Mouse (Mus musculus) left cerebral cortex, adult 2 months (tissue): ENCODE results near the gene Mup6. TPM values are rescaled to one million over a fixed set of nuclear protein-coding genes. Genes with fewer than 3 reads are reported as not detected.
"Not testable (repeated sequence)": the region's sequence is repeated elsewhere in the genome, so short reads cannot be mapped to it uniquely, and the experiment has no call there.

Experiments
- DNase-seq, 2 experiments: peaks; one replicate each; pipeline ENCODE4 v3.0.0; 2021 to 2022; ENCODE audit warnings: low spot score in 2 of 2, mixed read lengths in 1 of 2; ENCODE audit errors: extremely low spot score in 1 of 2
- H3K27ac ChIP-seq: fragments of 200-600 bp; 2 replicates; pipeline ENCODE4 v1.8.1; 2022
- H3K4me3 ChIP-seq: fragments of 200-600 bp; 2 replicates; pipeline ENCODE4 v1.8.1; 2022
- CTCF ChIP-seq: fragments of 200-600 bp; IDR thresholded peaks from 2 replicates; pipeline ENCODE4 v1.8.1; 2022; ENCODE audit warnings: antibody characterized with exemption, mild to moderate bottlenecking, moderate library complexity
- intact Hi-C: fragments of 180-260 bp; cut with DNase I; formaldehyde crosslinking; loops from one replicate; pipeline ENCODE4 v1.15.1; 2025
- long read RNA-seq, 2 experiments: library from polyadenylated mRNA; stranded (forward); transcript quantifications; one replicate each; pipeline ENCODE4 v2.0.0; 2021; ENCODE audit warnings: borderline mapping rate in 2 of 2
- total RNA-seq, 2 experiments: library from RNA; stranded (reverse); gene quantifications; 2 replicates each; pipeline ENCODE4 v1.2.3; 2021

The Mup6 gene
- not detected for total RNA-seq
- long read RNA-seq, experiment 1 = 0 reads
- long read RNA-seq, experiment 2 = 0 reads

GRCm38 (mm10) chr4:59963405-59964344 is at the start of gene Mup6:
Gene Mup6 (plus strand): TSS chr4:59964294.
- no peak for TF ChIP-seq CTCF
- Histone ChIP-seq H3K4me3 (no peak within 1 kb of the TSS), H3K27ac (no peak within 1 kb of the TSS)
- no peak for DNase-seq
- intact Hi-C loops = no loop called here

DNA sequence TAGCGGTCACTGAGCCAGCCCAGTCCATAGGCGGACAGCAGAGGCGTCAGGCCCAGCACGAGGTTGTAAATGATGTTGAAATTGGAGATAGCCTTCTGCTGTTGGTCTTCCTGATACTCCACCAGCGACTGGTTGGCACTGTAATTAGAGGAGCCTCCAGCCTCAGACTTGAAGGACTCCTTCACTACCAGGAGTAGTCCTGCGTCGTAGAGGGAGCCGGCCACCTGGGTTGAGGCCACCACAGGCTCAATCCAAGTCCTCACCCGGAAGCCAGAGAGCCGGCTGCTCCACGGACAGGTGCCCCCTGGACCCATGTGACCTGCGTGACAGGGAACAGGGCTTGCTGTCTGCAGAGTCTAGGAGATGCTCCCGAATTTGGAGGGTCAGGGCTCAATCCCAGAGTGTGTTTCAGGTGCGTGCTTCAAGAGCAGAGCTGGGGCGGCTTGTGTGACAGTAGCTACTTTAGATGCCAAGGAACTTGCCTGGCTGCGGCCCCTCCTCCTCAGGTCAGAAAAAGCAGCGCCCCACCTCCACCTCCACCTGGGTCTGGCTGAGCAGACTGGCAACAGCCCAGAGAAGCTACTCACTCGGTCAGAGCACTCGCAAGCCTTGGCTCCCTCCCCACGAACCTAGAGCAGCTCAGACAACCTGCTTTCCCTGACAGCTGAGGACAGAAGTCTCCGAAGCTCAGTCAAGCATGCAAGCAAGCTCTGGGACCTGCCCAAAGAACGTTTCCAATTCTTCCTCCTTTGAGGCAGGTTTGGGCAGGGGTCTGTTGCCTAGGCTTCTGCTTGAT is 49.3 kb upstream of the Mup6 start, which contains the start of gene Slc46a2:
Gene Slc46a2 (minus strand): TSS at position 449 of the 796 bp plus-strand sequence.
- no peak within 1 kb of the TSS for H3K27ac ChIP-seq
- no peak for TF ChIP-seq CTCF
- intact Hi-C loops = no loop called here
- DNase-seq = no peak
- no peak within 1 kb of the TSS for H3K4me3 ChIP-seq

GRCm38 (mm10) chr4:59917966-59918365 is 46.1 kb upstream of the Mup6 start:
- no peak for TF ChIP-seq CTCF
- Histone ChIP-seq H3K4me3 (no peak overlapping the region), H3K27ac (no peak overlapping the region)
- intact Hi-C loops = no loop called here
- DNase-seq = no peak

DNA sequence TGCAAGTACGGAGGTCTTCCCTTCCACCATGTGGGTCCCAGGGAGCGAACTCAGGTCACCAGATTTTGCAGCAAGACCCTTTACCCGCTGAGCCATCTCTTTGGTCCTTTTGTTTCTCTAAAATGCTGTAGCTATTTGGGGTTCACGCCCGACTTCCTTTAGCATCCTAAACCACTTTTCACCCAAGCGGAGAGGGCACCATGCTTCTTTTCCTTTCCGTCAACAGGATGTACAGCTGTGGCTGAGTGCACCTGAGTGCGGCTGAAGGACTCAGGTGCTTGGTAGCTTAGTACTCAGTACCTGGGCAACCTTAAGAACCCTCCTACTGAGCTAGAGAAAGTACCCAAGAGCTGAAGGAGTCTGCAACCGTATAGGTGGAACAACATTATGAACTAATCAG is 39.0 kb upstream of the Mup6 start:
- intact Hi-C loops = no loop called here

GRCm38 (mm10) chr4:59927666-59928065 is 36.4 kb upstream of the Mup6 start:
- Histone ChIP-seq H3K4me3 (no peak overlapping the region), H3K27ac (no peak overlapping the region)
- DNase-seq = no peak
- intact Hi-C loops = loop anchor here (2.0 kb wide), 1 partner anchor 141 kb away; no protein-coding TSS in a partner anchor
- no peak for TF ChIP-seq CTCF

More for the DNA sequence above, 39.0 kb upstream of the Mup6 start:
- Histone ChIP-seq H3K4me3 (no peak overlapping the region), H3K27ac (no peak overlapping the region)
- no peak for TF ChIP-seq CTCF
- no peak for DNase-seq

DNA sequence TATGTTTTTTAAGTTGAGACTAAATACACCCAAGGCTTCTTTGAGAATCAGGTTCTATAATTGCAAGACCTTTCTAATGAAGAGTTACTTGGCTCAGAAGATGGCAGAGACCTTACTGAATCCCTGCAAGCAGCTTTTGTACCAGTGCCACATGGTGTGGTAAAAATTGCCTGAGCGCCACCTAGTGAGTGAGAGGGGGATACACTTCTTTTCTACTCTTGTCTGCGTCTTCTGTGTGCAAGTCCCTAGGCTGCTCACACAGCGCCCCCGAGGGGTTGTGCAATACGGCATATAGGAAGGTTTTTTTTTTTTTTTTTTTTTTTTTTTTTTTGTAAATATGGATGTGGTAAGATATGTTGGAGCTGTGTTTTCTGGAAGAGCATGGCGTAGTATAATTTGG is 35.7 kb upstream of the Mup6 start:
- H3K27ac ChIP-seq = no peak overlapping the region
- intact Hi-C loops = loop anchor here (2.0 kb wide), 1 partner anchor 142 kb away; no protein-coding TSS in a partner anchor
- no peak overlapping the region for H3K4me3 ChIP-seq
- peak; percentile 75 for TF ChIP-seq CTCF
- peak; percentile 60 to 63 for DNase-seq

DNA sequence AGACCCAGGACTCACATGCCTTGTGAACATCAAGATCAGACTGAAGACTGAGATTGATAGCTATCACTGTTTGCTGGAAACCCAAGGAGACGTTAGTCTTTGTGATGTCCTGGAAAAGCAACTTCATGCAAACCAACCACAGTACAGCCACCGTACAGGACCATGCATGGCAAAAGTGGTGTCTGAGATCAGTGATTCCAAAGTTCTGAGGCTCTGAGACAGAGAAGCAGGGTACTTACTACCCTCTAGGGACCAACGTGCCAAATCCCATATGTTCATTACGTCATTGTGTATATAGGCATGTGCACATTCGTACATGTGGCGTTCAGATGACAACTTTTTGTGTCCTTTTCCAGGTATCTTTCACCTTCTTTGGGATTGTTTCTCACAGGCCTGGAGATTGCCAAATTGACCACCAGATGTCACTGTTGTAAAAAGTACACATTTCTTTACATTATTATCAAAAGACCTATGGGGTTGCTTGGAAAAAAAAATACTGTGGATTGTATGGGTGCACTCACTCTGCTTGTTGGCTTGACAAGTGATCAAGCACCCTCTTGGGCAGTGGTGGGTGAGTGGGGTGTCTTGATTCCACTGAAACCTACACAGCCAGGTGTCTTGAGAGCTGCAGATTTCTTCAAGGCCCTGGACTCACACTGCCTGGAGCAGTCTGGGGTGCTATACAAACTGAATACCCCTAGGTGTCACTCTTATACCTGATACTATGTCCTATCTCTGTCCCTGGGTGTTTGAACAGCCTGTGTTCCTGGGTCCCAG is 31.4 kb upstream of the Mup6 start:
- TF ChIP-seq CTCF = peak; percentile 49
- H3K4me3 ChIP-seq = no peak overlapping the region
- no peak overlapping the region for H3K27ac ChIP-seq
- intact Hi-C loops = loop anchor here (5.0 kb wide), 1 partner anchor 1880 kb away; no protein-coding TSS in a partner anchor
- no peak for DNase-seq

DNA sequence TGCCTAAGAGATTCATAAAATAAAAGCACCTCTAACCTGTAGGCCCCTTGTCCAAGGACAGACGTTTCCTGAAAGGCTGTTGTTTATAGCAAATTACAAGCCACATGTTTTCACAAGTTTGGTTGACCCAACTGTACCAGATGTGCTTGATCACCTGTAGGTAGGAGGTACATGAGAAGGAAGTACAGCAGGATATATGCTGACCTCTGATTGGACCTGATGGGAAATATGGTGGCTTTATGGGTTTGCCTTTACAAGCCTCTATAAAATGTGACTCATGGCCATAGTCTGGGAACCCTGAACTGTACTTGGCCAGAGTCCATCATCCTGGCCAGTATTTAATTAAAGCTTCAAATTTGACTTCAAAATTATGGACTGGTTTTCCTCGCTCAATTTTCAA is 26.6 kb upstream of the Mup6 start:
- DNase-seq = no peak
- intact Hi-C loops = no loop called here
- no peak overlapping the region for H3K4me3 ChIP-seq
- TF ChIP-seq CTCF = no peak
- H3K27ac ChIP-seq = no peak overlapping the region

GRCm38 (mm10) chr4:59960610-59961009 is 3.5 kb upstream of the Mup6 start, which contains the start of gene Mup4:
Gene Mup4 (minus strand): TSS chr4:59960710.
- H3K4me3 ChIP-seq = no peak within 1 kb of the TSS
- intact Hi-C loops = no loop called here
- DNase-seq = no peak
- no peak within 1 kb of the TSS for H3K27ac ChIP-seq
- no peak for TF ChIP-seq CTCF

DNA sequence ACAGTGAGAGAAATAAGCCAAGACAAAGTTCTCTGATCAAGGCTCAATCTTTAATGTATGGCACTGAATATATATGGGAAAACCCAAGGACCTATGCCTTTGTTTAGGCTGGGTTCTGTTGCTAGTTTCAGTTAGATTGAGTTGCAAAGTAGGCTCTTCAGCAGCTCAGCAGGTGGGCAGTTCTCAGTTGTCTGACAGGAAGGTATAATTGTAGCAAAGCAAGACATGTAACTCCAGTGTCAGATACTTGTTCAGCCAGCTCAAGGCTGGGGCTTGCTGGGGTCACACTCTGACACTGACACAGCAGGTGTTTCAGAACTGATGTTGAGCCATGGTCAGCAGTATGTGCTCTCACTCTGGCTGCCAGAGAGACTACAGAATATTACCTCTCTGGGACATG is 33.8 kb downstream of the Mup6 start:
- H3K27ac ChIP-seq, intact Hi-C loops, H3K4me3 ChIP-seq, DNase-seq: not testable (repeated sequence)

GRCm38 (mm10) chr4:60020141-60020540 is 56.0 kb downstream of the Mup6 start:
- H3K27ac ChIP-seq, DNase-seq, H3K4me3 ChIP-seq, intact Hi-C loops: not testable (repeated sequence)

DNA sequence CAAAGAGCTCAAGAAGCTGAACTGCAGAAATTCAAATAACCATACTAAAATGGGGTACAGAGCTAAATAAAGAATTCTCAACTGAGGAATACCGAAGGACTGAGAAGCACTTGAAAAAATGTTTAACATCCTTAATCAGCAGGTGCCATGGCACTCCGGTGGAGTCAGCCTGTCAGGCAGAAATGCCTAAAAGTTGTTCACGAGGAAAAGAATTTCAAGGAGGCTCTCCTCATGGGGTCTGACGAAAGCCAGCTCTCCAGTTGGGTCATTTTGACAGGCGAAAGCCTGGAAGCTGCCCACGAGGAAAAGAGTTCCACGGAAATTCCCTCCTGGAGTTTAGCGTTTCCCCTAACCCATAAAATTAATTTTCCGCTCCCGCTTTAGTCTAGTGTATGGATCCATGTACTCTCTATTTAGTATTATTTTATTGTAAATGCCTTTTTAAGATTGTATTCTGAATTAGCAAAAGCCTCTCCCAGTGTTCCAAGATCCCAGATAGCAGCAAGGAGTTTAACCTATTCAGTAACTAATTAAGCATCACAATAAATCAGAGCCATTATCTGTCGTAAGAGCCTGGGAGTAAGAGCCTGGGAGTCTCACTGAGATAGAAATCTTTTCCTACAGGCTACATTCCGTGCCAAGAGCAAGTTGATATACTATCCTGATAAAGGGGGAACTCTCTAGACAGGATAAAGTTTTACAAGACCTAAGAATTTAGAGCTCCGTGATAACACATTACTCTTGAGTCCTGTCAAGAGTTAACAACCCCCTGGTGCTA is 65.4 kb downstream of the Mup6 start:
- H3K27ac ChIP-seq, intact Hi-C loops, DNase-seq: not testable (repeated sequence)

More for the DNA sequence above, 65.4 kb downstream of the Mup6 start:
- H3K4me3 ChIP-seq = not testable (repeated sequence)
